Mouse (Mus musculus) neutrophil, adult 83 days (primary cell): ENCODE measurements around the gene A530064D06Rik. TPM values are rescaled to one million over a fixed set of nuclear protein-coding genes. Genes with fewer than 3 reads are reported as not detected.

Source experiments
- total RNA-seq, 2 experiments: library from RNA; stranded (reverse); gene quantifications; one replicate each; pipeline ENCODE4 v1.2.4; 2023

A530064D06Rik gene
- total RNA-seq, result 10 to 100 TPM; 72.0 to 73.9 TPM

DNA sequence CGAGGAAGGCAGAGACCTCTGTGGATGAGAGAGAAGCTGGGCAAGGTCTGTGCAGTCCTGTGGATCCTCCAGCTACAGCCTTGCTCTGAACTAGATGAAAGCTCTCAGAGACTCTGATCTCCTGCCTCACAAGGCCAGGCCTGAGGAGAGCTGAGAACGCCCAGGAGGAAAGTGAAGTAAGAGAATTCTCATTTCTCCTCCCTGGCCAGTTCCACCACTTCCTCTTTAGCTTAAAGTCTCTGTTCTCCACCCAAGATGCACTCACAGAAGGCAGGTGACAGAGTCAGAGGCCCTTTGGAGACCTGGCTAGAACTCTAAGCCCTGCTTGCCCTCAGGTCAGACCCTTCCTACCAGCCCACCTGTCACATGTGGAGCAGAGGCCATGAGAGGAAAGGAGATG, at the start of gene A530064D06Rik:
Gene A530064D06Rik (minus strand): TSS at position 173 of the 400 bp plus-strand sequence.

DNA sequence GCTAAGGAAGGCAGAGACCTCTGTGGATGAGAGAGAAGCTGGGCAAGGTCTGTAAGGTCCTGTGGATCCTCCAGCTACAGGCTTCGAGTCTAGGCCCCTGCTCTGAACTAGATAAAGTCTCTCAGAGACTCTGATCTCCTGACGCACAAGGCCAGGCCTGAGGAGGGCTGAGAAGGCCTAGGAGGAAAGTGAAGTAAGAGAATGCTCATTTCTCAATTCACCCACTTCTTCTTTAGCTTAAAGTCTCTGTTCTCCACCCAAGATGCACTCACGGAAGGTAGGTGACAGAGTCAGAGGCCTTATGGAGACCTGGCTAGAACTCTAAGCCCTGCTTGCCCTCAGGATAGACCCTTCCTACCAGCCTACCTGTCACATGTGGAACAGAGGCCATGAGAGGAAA, 21.0 kb downstream of the A530064D06Rik start, which contains the start of gene 9830107B12Rik:
Gene 9830107B12Rik (minus strand): TSS at position 149 of the 400 bp plus-strand sequence.

Other genes with a start within 250 kb of the A530064D06Rik start
- 10 to 100 TPM; 10.3 to 10.6 TPM for gene Foxp4, start 242.6 kb downstream of the A530064D06Rik start, total RNA-seq
- not detected for gene 1700122O11Rik, start 129.0 kb downstream of the A530064D06Rik start, total RNA-seq
- gene 1700067P10Rik, start 78.0 kb downstream of the A530064D06Rik start, total RNA-seq, result not detected
- 10 to 100 TPM; 59.4 to 64.5 TPM for gene 9830107B12Rik, start 21.0 kb downstream of the A530064D06Rik start, total RNA-seq
- gene Trem1, start 65.5 kb upstream of the A530064D06Rik start, total RNA-seq, result 100 to 1,000 TPM; 431 to 451 TPM
- gene Trem3, start 80.5 kb upstream of the A530064D06Rik start, total RNA-seq, result 100 to 1,000 TPM; 335 TPM
- 10 to 100 TPM; 25.6 to 30.3 TPM for gene Treml4, start 97.0 kb upstream of the A530064D06Rik start, total RNA-seq
- gene Treml2, start 132.2 kb upstream of the A530064D06Rik start, total RNA-seq, result 100 to 1,000 TPM; 100 to 107 TPM
- 100 to 1,000 TPM; 125 to 140 TPM for gene B430306N03Rik, start 148.9 kb upstream of the A530064D06Rik start, total RNA-seq
- 10 to 100 TPM; 10.9 to 12.3 TPM for gene Trem2, start 179.1 kb upstream of the A530064D06Rik start, total RNA-seq
- 1 to 10 TPM; 1.7 to 1.8 TPM for gene Treml1, start 192.6 kb upstream of the A530064D06Rik start, total RNA-seq
- gene Nfya, start 242.6 kb upstream of the A530064D06Rik start, total RNA-seq, result 100 to 1,000 TPM in 1 of 2 experiments, 10 to 100 TPM in 1; 83.5 to 105 TPM
- gene Oard1, start 242.7 kb upstream of the A530064D06Rik start, total RNA-seq, result 10 to 100 TPM; 17.5 to 18.8 TPM